Mouse (Mus musculus) limb, embryonic 12.5 days (tissue): ENCODE results near the gene Plau. TPM values are rescaled to one million over a fixed set of nuclear protein-coding genes. Genes with fewer than 3 reads are reported as not detected.

Experiments
- ATAC-seq: fragments of 200-750 bp; cut with Nextera tagmentation; 2 replicates; pipeline ENCODE4 v1.8.0; 2017; ENCODE audit warnings: low read depth, moderate TSS enrichment; ENCODE audit not compliant: insufficient number of reproducible peaks, insufficient read depth, low FRiP score, low TSS enrichment
- H3K27ac ChIP-seq: fragments of 300-500 bp; sonication (generic); 2 replicates; pipeline ENCODE4 v1.5.1; 2016; ENCODE audit warnings: mild to moderate bottlenecking, moderate library complexity
- H3K27me3 ChIP-seq: fragments of 300-500 bp; sonication (generic); 2 replicates; pipeline ENCODE4 v1.6.1; 2016; ENCODE audit warnings: mild to moderate bottlenecking, moderate library complexity
- H3K36me3 ChIP-seq: fragments of 300-500 bp; sonication (generic); 2 replicates; pipeline ENCODE4 v1.6.1; 2016; ENCODE audit warnings: mild to moderate bottlenecking, moderate library complexity
- H3K4me1 ChIP-seq: fragments of 300-500 bp; sonication (generic); replicated peaks from 2 replicates; pipeline ENCODE4 v1.6.1; 2016
- H3K4me2 ChIP-seq: fragments of 300-500 bp; sonication (generic); 2 replicates; pipeline ENCODE4 v1.6.1; 2016; ENCODE audit warnings: mild to moderate bottlenecking, moderate library complexity
- H3K4me3 ChIP-seq: fragments of 300-500 bp; sonication (generic); replicated peaks from 2 replicates; pipeline ENCODE4 v1.5.1; 2016; ENCODE audit warnings: mild to moderate bottlenecking
- H3K9ac ChIP-seq: fragments of 300-500 bp; sonication (generic); replicated peaks from 2 replicates; pipeline ENCODE4 v1.6.1; 2016; ENCODE audit warnings: mild to moderate bottlenecking, moderate library complexity
- H3K9me3 ChIP-seq: fragments of 300-500 bp; sonication (generic); 2 replicates; pipeline ENCODE4 v1.6.1; 2016; ENCODE audit warnings: mild to moderate bottlenecking, moderate library complexity
- WGBS: fragments of 180-500 bp; shearing (Covaris S2); methylation state at CpG from one replicate; pipeline ENCODE4 v1.1.7; 2016; 5-methylcytosine and 5-hydroxymethylcytosine counted together
- polyA plus RNA-seq: library from polyadenylated mRNA; unstranded; fragments of >200 nt; fragmentation: Nextera tagmentation; extraction: Ambion mirVana; gene quantifications from 2 replicates; pipeline ENCODE4 v1.2.1, GENCODE M21; 2016

Plau gene
- polyA plus RNA-seq, 1 experiment from 2014 or later: 0.64 TPM

GRCm38 (mm10) chr14:20847637-20848129, 11.2 kb downstream of the Plau start:
- WGBS: 83% methylated on average over 3 of the region's 3 CpGs
- H3K4me3 ChIP-seq: no peak overlapping the region
- no peaks in the 10 kb centered on the region for H3K27me3 ChIP-seq
- no peak for ATAC-seq
- H3K36me3 ChIP-seq: no peaks in the 10 kb centered on the region
- no peak overlapping the region for H3K9ac ChIP-seq
- H3K4me1 ChIP-seq: peaks cover 10% of the 10 kb centered on the region; the same call in 1 of the 2 replicates
- no peak overlapping the region for H3K27ac ChIP-seq
- H3K4me2 ChIP-seq: no peak overlapping the region
- no peaks in the 10 kb centered on the region for H3K9me3 ChIP-seq

GRCm38 (mm10) chr14:20849753-20850152, 13.3 kb downstream of the Plau start:
- Histone ChIP-seq H3K36me3 (no peaks in the 10 kb centered on the region), H3K27ac (no peak overlapping the region), H3K4me2 (no peak overlapping the region), H3K4me1 (peaks cover 10% of the 10 kb centered on the region; the same call in 1 of the 2 replicates), H3K9ac (no peak overlapping the region), H3K9me3 (no peaks in the 10 kb centered on the region), H3K4me3 (no peak overlapping the region), H3K27me3 (no peaks in the 10 kb centered on the region)
- no peak for ATAC-seq
- 59% methylated on average over 4 of the region's 4 CpGs for WGBS

- Histone ChIP-seq H3K9me3 (no peaks in the 10 kb centered on the region), H3K4me2 (no peak overlapping the region), H3K4me3 (no peak overlapping the region), H3K36me3 (no peaks in the 10 kb centered on the region), H3K27ac (no peak overlapping the region), H3K9ac (no peak overlapping the region), H3K27me3 (no peaks in the 10 kb centered on the region), H3K4me1 (peaks cover 10% of the 10 kb centered on the region; the same call in 1 of the 2 replicates)
- 78% methylated on average over 2 of the region's 2 CpGs for WGBS
- no peak for ATAC-seq
Measured at GRCm38 (mm10) chr14:20850498-20850897, 14.0 kb downstream of the Plau start.

- Histone ChIP-seq H3K36me3 (no peaks in the 10 kb centered on the region), H3K27me3 (no peaks in the 10 kb centered on the region), H3K9me3 (no peaks in the 10 kb centered on the region), H3K4me3 (no peak overlapping the region), H3K4me1 (no peaks in the 10 kb centered on the region), H3K4me2 (no peak overlapping the region), H3K27ac (no peak overlapping the region), H3K9ac (no peak overlapping the region)
- ATAC-seq: no peak
Measured at GRCm38 (mm10) chr14:20851776-20852175, 15.3 kb downstream of the Plau start.

GRCm38 (mm10) chr14:20861152-20861551, 24.7 kb downstream of the Plau start:
- Histone ChIP-seq H3K9me3 (no peaks in the 10 kb centered on the region), H3K27me3 (no peaks in the 10 kb centered on the region), H3K9ac (no peak overlapping the region), H3K27ac (no peak overlapping the region), H3K36me3 (no peaks in the 10 kb centered on the region), H3K4me1 (no peaks in the 10 kb centered on the region; the same call in 1 of the 2 replicates), H3K4me2 (no peak overlapping the region), H3K4me3 (no peak overlapping the region)
- ATAC-seq: no peak
- WGBS: 77% methylated on average over 2 of the region's 2 CpGs

- 80% methylated on average over 5 of the region's 5 CpGs for WGBS
Measured at GRCm38 (mm10) chr14:20861559-20861958, 25.1 kb downstream of the Plau start.

GRCm38 (mm10) chr14:20863306-20864065, 27.0 kb downstream of the Plau start:
- no peak overlapping the region for H3K4me3 ChIP-seq
- H3K36me3 ChIP-seq: no peaks in the 10 kb centered on the region
- no peak overlapping the region for H3K27ac ChIP-seq
- no peaks in the 10 kb centered on the region for H3K9me3 ChIP-seq
- no peak for ATAC-seq
- no peaks in the 10 kb centered on the region for H3K27me3 ChIP-seq
- H3K4me2 ChIP-seq: no peak overlapping the region
- no peak overlapping the region for H3K9ac ChIP-seq
- no peaks in the 10 kb centered on the region; the same call in 1 of the 2 replicates for H3K4me1 ChIP-seq
- WGBS: 81% methylated on average over 6 of the region's 6 CpGs

More at GRCm38 (mm10) chr14:20861559-20861958, 25.1 kb downstream of the Plau start:
- Histone ChIP-seq H3K9ac (no peak overlapping the region), H3K4me1 (no peaks in the 10 kb centered on the region; the same call in 1 of the 2 replicates), H3K9me3 (no peaks in the 10 kb centered on the region), H3K27ac (no peak overlapping the region), H3K4me2 (no peak overlapping the region), H3K4me3 (no peak overlapping the region), H3K36me3 (no peaks in the 10 kb centered on the region), H3K27me3 (no peaks in the 10 kb centered on the region)
- no peak for ATAC-seq

- ATAC-seq: no peak
- H3K36me3 ChIP-seq: no peaks in the 10 kb centered on the region
Measured at GRCm38 (mm10) chr14:20864192-20864591, 27.7 kb downstream of the Plau start.

GRCm38 (mm10) chr14:20865604-20866003, 29.1 kb downstream of the Plau start:
- WGBS: 88% methylated on average over 8 of the region's 8 CpGs
- no peak overlapping the region for H3K9ac ChIP-seq
- ATAC-seq: no peak

More at GRCm38 (mm10) chr14:20864192-20864591, 27.7 kb downstream of the Plau start:
- Histone ChIP-seq H3K9me3 (no peaks in the 10 kb centered on the region), H3K9ac (no peak overlapping the region), H3K4me2 (no peak overlapping the region), H3K4me1 (no peaks in the 10 kb centered on the region; the same call in 1 of the 2 replicates), H3K4me3 (no peak overlapping the region), H3K27ac (no peak overlapping the region), H3K27me3 (no peaks in the 10 kb centered on the region)
- WGBS: 52% methylated on average over 4 of the region's 4 CpGs

GRCm38 (mm10) chr14:20866365-20866764, 29.9 kb downstream of the Plau start:
- H3K9me3 ChIP-seq: no peaks in the 10 kb centered on the region
- H3K4me1 ChIP-seq: no peaks in the 10 kb centered on the region; the same call in 1 of the 2 replicates
- 91% methylated on average over 7 of the region's 7 CpGs for WGBS
- no peak overlapping the region for H3K4me2 ChIP-seq
- no peak overlapping the region for H3K4me3 ChIP-seq
- H3K36me3 ChIP-seq: no peaks in the 10 kb centered on the region
- H3K27ac ChIP-seq: no peak overlapping the region
- no peak overlapping the region for H3K9ac ChIP-seq
- no peaks in the 10 kb centered on the region for H3K27me3 ChIP-seq
- no peak for ATAC-seq

More at GRCm38 (mm10) chr14:20865604-20866003, 29.1 kb downstream of the Plau start:
- Histone ChIP-seq H3K9me3 (no peaks in the 10 kb centered on the region), H3K27me3 (no peaks in the 10 kb centered on the region), H3K27ac (peak overlapping the region; percentile 4; the same call in 1 of the 2 replicates), H3K4me1 (no peaks in the 10 kb centered on the region; the same call in 1 of the 2 replicates), H3K36me3 (no peaks in the 10 kb centered on the region), H3K4me2 (no peak overlapping the region), H3K4me3 (no peak overlapping the region)

GRCm38 (mm10) chr14:20870110-20870509, 33.6 kb downstream of the Plau start:
- Histone ChIP-seq H3K27ac (no peak overlapping the region), H3K4me2 (no peak overlapping the region), H3K9me3 (no peaks in the 10 kb centered on the region), H3K4me1 (no peaks in the 10 kb centered on the region; the same call in 1 of the 2 replicates), H3K4me3 (no peak overlapping the region), H3K27me3 (no peaks in the 10 kb centered on the region), H3K9ac (no peak overlapping the region; the same call in 1 of the 2 replicates), H3K36me3 (no peaks in the 10 kb centered on the region)
- WGBS: 89% methylated on average over 3 of the region's 3 CpGs
- ATAC-seq: no peak
